Mouse (Mus musculus): ENCODE results near the gene Tex21. TPM values are rescaled to one million over a fixed set of nuclear protein-coding genes. Genes with fewer than 3 reads are reported as not detected.
A peak's percentile ranks its signal among the peaks of the same experiment; 100 is the strongest.

Tex21 gene
- polyA plus RNA-seq, 1 experiment from 2014 or later, result not detected

DNA sequence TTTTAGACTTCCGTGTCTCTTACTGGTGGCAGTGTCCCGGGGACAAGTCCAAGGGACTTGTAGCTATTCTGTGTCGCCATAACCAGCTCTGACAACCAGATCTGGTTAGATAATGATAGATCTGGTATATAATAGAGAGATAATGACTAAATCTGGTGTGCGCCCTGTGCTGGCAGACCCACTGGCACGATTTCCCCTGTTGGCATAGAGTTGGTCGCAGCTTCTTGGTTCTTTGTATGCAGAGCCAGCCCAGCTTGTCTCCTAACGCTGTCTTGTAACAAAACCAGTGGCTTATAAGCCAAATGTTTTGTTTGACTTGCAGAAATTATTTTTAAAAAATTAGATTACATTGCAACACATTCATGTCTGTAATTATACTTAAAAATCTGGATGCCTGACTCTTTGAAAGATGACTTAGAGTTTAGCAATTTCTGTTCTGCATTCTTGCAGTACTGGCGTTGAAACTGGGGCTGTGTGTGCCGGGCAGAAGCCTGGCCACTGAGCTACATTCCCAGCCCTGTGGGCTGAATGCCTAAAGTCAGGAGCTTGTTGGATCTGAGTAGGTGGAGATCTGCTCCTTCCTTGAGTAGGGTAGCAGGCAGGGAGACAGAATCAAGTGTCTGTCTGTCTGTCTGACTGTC, 17.9 kb upstream of the Tex21 start:
- no peak overlapping the region for H3K9ac ChIP-seq (replicated peaks; ENCODE audit: low read depth, low read length)
- peak overlapping the region; percentile 66 for H3K27ac ChIP-seq (ENCODE audit: low read length)
- ATAC-seq, result peak; percentile 79
- H3K9me3 ChIP-seq (ENCODE audit: control insufficient read depth, low read length), result no peaks in the 10 kb centered on the region
- H3K4me3 ChIP-seq (replicated peaks; ENCODE audit: low read length), result no peak overlapping the region
- no peaks in the 10 kb centered on the region for H3K36me3 ChIP-seq (ENCODE audit: control insufficient read depth, insufficient read depth)
- WGBS, result 57% methylated on average over 9 of the region's 9 CpGs
- peaks cover 13% of the 10 kb centered on the region for H3K4me1 ChIP-seq (replicated peaks; ENCODE audit: control insufficient read depth, insufficient read depth, low read length)
- H3K27me3 ChIP-seq (replicated peaks; ENCODE audit: control insufficient read depth, insufficient read depth, low read length), result no peaks in the 10 kb centered on the region
- H3K4me2 ChIP-seq (ENCODE audit: low read length), result no peak overlapping the region; the same call in 1 of the 2 replicates

DNA sequence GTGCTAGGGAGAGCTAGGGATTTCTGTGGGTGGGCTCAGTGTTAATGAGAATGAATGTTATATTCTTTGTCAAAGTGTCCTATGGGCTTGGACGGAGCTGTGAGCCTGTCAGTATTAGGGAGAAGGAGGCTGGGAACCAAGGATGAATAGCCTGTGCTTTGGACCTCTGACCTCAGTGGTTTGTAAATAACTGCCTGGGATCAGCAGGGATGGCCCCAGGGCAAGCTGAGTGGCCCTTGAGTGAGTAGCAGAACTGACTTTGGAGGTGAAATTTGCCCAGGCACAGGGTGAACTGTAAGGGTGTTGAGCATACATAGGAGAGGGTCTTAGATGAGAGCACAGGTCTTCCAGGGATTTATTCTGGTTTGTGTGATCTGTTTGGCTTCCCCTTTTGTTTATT, 17.3 kb upstream of the Tex21 start:
- Histone ChIP-seq H3K27me3 (replicated peaks; ENCODE audit: control insufficient read depth, insufficient read depth, low read length) (no peaks in the 10 kb centered on the region), H3K4me1 (replicated peaks; ENCODE audit: control insufficient read depth, insufficient read depth, low read length) (peaks cover 13% of the 10 kb centered on the region), H3K4me3 (replicated peaks; ENCODE audit: low read length) (no peak overlapping the region), H3K4me2 (ENCODE audit: low read length) (no peak overlapping the region), H3K9me3 (ENCODE audit: control insufficient read depth, low read length) (no peaks in the 10 kb centered on the region), H3K36me3 (ENCODE audit: control insufficient read depth, insufficient read depth) (no peaks in the 10 kb centered on the region), H3K9ac (replicated peaks; ENCODE audit: low read depth, low read length) (no peak overlapping the region), H3K27ac (ENCODE audit: low read length) (peak overlapping the region; percentile 53)
- WGBS, result 48% methylated on average over 1 of the region's 1 CpGs
- no peak for ATAC-seq

DNA sequence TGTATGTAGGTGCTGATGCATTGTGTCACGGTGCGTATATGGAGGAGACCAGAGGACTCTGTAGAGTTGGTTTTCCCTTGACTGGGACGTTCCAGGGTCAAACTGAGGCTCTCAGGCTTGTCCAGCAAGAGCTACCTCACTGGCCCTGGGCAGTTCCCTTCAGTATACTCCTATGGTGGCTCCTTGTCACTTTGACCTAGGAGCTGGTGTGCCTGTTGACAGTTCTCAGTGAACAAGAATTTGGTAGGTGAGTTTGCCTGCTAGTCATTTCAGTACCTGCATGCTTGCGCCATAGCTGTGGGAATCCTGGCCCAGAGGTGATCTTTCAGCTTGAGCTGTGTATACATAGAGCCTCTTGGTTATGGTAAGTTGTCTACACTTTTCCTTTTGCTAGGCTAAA, 16.4 kb upstream of the Tex21 start:
- peaks cover 13% of the 10 kb centered on the region for H3K4me1 ChIP-seq (replicated peaks; ENCODE audit: control insufficient read depth, insufficient read depth, low read length)
- no peaks in the 10 kb centered on the region for H3K36me3 ChIP-seq (ENCODE audit: control insufficient read depth, insufficient read depth)
- H3K9ac ChIP-seq (replicated peaks; ENCODE audit: low read depth, low read length), result no peak overlapping the region
- ATAC-seq, result no peak
- H3K27ac ChIP-seq (ENCODE audit: low read length), result no peak overlapping the region
- H3K4me2 ChIP-seq (ENCODE audit: low read length), result no peak overlapping the region
- no peak overlapping the region for H3K4me3 ChIP-seq (replicated peaks; ENCODE audit: low read length)
- 90% methylated on average over 4 of the region's 4 CpGs for WGBS
- no peaks in the 10 kb centered on the region for H3K9me3 ChIP-seq (ENCODE audit: control insufficient read depth, low read length)
- H3K27me3 ChIP-seq (replicated peaks; ENCODE audit: control insufficient read depth, insufficient read depth, low read length), result no peaks in the 10 kb centered on the region

DNA sequence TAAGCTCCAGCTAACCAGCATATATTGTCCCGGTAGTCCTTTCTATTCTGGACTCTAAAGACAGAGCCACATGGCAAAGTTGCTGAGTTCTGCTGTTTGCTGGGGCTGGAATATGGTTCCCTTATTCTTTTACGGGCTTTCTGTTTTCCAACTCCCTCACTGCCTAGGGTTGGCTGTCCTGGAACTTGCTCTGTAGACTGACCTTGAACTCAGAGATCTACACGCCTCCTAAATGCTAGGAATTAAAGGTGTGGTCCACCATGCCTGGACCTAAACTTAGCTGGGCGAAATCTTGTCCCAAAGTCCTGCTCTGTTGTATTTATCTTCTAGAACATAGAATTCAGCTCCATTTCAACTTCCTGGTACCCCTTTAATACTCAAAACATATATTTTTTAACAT, 15.0 kb upstream of the Tex21 start:
- H3K9ac ChIP-seq (replicated peaks; ENCODE audit: low read depth, low read length), result no peak overlapping the region
- H3K36me3 ChIP-seq (ENCODE audit: control insufficient read depth, insufficient read depth), result no peaks in the 10 kb centered on the region
- no peak for ATAC-seq
- no peaks in the 10 kb centered on the region for H3K9me3 ChIP-seq (ENCODE audit: control insufficient read depth, low read length)
- H3K27ac ChIP-seq (ENCODE audit: low read length), result no peak overlapping the region
- H3K4me1 ChIP-seq (replicated peaks; ENCODE audit: control insufficient read depth, insufficient read depth, low read length), result peaks cover 16% of the 10 kb centered on the region
- H3K4me2 ChIP-seq (ENCODE audit: low read length), result no peak overlapping the region
- H3K27me3 ChIP-seq (replicated peaks; ENCODE audit: control insufficient read depth, insufficient read depth, low read length), result no peaks in the 10 kb centered on the region
- H3K4me3 ChIP-seq (replicated peaks; ENCODE audit: low read length), result no peak overlapping the region
- 91% methylated on average over 4 of the region's 4 CpGs for WGBS

GRCm38 (mm10) chr12:76260673-76261072, 14.1 kb upstream of the Tex21 start:
- H3K27me3 ChIP-seq (replicated peaks; ENCODE audit: control insufficient read depth, insufficient read depth, low read length), result no peaks in the 10 kb centered on the region
- WGBS, result 88% methylated on average over 3 of the region's 3 CpGs
- no peak overlapping the region for H3K4me3 ChIP-seq (replicated peaks; ENCODE audit: low read length)
- H3K27ac ChIP-seq (ENCODE audit: low read length), result no peak overlapping the region
- H3K4me2 ChIP-seq (ENCODE audit: low read length), result no peak overlapping the region
- ATAC-seq, result no peak
- H3K36me3 ChIP-seq (ENCODE audit: control insufficient read depth, insufficient read depth), result no peaks in the 10 kb centered on the region
- no peak overlapping the region for H3K9ac ChIP-seq (replicated peaks; ENCODE audit: low read depth, low read length)
- H3K9me3 ChIP-seq (ENCODE audit: control insufficient read depth, low read length), result no peaks in the 10 kb centered on the region
- H3K4me1 ChIP-seq (replicated peaks; ENCODE audit: control insufficient read depth, insufficient read depth, low read length), result peaks cover 25% of the 10 kb centered on the region

- Histone ChIP-seq H3K4me3 (replicated peaks; ENCODE audit: low read length) (peak overlapping the region; percentile 58), H3K9ac (replicated peaks; ENCODE audit: low read depth, low read length) (peak overlapping the region; percentile 66), H3K9me3 (ENCODE audit: control insufficient read depth, low read length) (no peaks in the 10 kb centered on the region), H3K4me2 (ENCODE audit: low read length) (peak overlapping the region; percentile 86), H3K27me3 (replicated peaks; ENCODE audit: control insufficient read depth, insufficient read depth, low read length) (no peaks in the 10 kb centered on the region), H3K4me1 (replicated peaks; ENCODE audit: control insufficient read depth, insufficient read depth, low read length) (peaks cover 17% of the 10 kb centered on the region), H3K36me3 (ENCODE audit: control insufficient read depth, insufficient read depth) (no peaks in the 10 kb centered on the region), H3K27ac (ENCODE audit: low read length) (no peak overlapping the region)
- 5% methylated on average over 17 of the region's 17 CpGs for whole genome bisulfite sequencing
- no peak for ATAC-seq
Measured at GRCm38 (mm10) chr12:76256114-76256843, 9.7 kb upstream of the Tex21 start.

- peak overlapping the region; percentile 24; the same call in 1 of the 2 replicates for H3K27ac ChIP-seq (ENCODE audit: low read length)
- ATAC-seq, result no peak
- H3K9me3 ChIP-seq (ENCODE audit: control insufficient read depth, low read length), result no peaks in the 10 kb centered on the region
- H3K36me3 ChIP-seq (ENCODE audit: control insufficient read depth, insufficient read depth), result no peaks in the 10 kb centered on the region
- 0% methylated on average over 11 of the region's 11 CpGs for WGBS
- peaks cover 17% of the 10 kb centered on the region for H3K4me1 ChIP-seq (replicated peaks; ENCODE audit: control insufficient read depth, insufficient read depth, low read length)
- no peaks in the 10 kb centered on the region for H3K27me3 ChIP-seq (replicated peaks; ENCODE audit: control insufficient read depth, insufficient read depth, low read length)
- peak overlapping the region; percentile 58 for H3K4me3 ChIP-seq (replicated peaks; ENCODE audit: low read length)
- H3K4me2 ChIP-seq (ENCODE audit: low read length), result peak overlapping the region; percentile 86
- H3K9ac ChIP-seq (replicated peaks; ENCODE audit: low read depth, low read length), result peak overlapping the region; percentile 66
Measured at GRCm38 (mm10) chr12:76255499-76255875, 8.9 kb upstream of the Tex21 start.

GRCm38 (mm10) chr12:76254725-76255498, 8.4 kb upstream of the Tex21 start, which contains the start of gene Mthfd1:
Gene Mthfd1, plus strand, starts transcription at chr12:76255298.
- ATAC-seq, result peak; percentile 100
- 2% methylated on average over 40 of the region's 43 CpGs for WGBS

DNA sequence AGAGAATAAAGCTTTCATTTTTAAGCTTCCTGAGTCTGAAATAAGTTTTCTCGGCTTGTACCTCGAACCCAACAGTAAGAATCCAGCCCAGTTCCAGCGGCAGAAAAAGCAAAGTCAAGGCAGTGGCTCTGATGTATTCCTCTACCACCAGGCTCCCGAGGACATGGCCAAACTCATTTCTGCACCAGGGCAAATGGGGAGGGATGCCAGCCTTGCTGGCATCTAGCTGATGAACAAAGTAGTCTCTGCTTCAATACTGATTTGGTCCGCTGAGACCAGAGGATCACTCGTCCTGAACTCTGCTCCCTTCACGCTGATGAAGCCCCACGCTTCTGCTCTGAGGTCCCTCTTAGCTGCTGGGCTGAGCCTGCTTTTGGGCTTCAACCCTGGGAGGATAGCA, 7.4 kb upstream of the Tex21 start:
- H3K27ac ChIP-seq (ENCODE audit: low read length), result no peak overlapping the region
- H3K36me3 ChIP-seq (ENCODE audit: control insufficient read depth, insufficient read depth), result no peaks in the 10 kb centered on the region
- peaks cover 17% of the 10 kb centered on the region for H3K4me1 ChIP-seq (replicated peaks; ENCODE audit: control insufficient read depth, insufficient read depth, low read length)
- no peaks in the 10 kb centered on the region for H3K27me3 ChIP-seq (replicated peaks; ENCODE audit: control insufficient read depth, insufficient read depth, low read length)
- ATAC-seq, result no peak
- H3K9ac ChIP-seq (replicated peaks; ENCODE audit: low read depth, low read length), result no peak overlapping the region
- H3K4me3 ChIP-seq (replicated peaks; ENCODE audit: low read length), result no peak overlapping the region
- H3K4me2 ChIP-seq (ENCODE audit: low read length), result no peak overlapping the region
- 76% methylated on average over 8 of the region's 8 CpGs for WGBS
- H3K9me3 ChIP-seq (ENCODE audit: control insufficient read depth, low read length), result no peaks in the 10 kb centered on the region

More at GRCm38 (mm10) chr12:76254725-76255498, 8.4 kb upstream of the Tex21 start, which contains the start of gene Mthfd1:
- Histone ChIP-seq H3K27ac (ENCODE audit: low read length) (peak within 1 kb of the TSS; percentile 55), H3K4me3 (replicated peaks; ENCODE audit: low read length) (peak within 1 kb of the TSS; percentile 58), H3K9ac (replicated peaks; ENCODE audit: low read depth, low read length) (peak within 1 kb of the TSS; percentile 66), H3K4me2 (ENCODE audit: low read length) (peak within 1 kb of the TSS; percentile 86), H3K27me3 (replicated peaks; ENCODE audit: control insufficient read depth, insufficient read depth, low read length) (no peaks in the 10 kb centered on the region), H3K9me3 (ENCODE audit: control insufficient read depth, low read length) (no peaks in the 10 kb centered on the region), H3K36me3 (ENCODE audit: control insufficient read depth, insufficient read depth) (no peaks in the 10 kb centered on the region), H3K4me1 (replicated peaks; ENCODE audit: control insufficient read depth, insufficient read depth, low read length) (peaks cover 17% of the 10 kb centered on the region)
